Mouse (Mus musculus): ENCODE data around the gene RPS10-NUDT3.

Gene RPS10-NUDT3

DNA sequence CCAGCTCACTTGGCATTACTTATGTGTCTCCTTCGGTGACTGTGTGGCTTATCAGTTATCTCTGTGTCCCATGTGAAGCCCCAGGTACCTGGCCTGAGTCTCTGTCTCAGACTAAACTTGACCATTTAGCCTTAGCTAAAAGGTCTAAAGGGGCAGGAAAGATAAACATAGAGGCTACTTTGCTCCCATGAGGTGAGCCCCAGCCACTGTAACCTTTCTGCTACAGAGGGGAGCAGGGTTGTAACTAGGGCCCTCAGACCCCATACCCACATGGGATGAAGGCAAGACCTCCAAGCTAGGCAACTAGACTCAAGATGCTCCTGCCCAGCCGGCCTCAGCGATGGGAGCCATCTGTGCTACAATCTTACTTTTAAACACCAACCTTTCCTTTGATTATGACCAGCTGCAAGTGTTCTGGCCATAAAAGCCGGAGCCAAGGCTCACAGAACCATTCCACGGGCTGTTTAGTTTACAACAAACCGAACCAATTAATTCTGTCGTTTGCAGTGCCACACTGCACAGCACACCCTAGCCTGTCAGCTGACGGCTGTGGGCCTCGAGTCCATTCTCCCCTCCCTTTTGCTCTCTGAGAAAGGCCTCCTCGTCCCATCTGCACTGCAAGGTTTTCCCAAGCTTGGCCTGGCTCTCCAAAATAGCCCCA lies 59.8 kb downstream of the RPS10-NUDT3 start:
- DNase-seq (ENCODE audit: low spot score) = no peak

DNA sequence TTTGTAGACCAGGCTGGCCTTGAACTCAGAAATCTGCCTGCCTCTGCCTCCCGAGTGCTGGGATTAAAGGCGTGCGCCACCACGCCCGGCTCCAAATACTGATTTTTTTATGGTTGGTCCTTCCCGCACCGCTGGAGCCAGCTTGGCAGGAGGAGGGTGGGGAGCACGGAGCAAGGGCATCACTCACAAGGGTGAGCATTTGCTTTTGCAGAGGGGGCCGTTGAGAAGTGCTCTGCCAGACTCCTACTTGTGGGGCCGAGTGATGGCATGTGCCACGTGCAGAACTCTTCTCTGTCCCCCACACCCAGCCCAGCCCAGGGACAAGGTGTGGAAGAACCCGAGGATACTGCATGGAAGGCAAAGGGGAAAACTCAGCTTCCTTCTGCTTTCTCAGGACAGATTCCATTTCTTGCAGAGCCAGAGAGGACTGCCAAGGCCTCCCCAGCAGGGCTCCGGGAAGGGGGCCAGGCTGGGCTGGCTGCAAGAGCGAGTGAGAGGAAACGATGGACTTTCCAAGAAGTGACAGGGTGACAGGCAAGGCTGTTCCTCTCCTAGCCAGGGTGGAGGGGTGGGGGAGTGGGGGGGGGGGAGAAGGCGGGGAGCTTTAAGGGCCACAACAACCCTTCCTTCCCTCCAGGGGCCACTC lies 60.4 kb downstream of the RPS10-NUDT3 start:
- DNase-seq (ENCODE audit: low spot score) = no peak

- DNase-seq (ENCODE audit: low spot score) = no peak
These were observed 61.2 kb downstream of the RPS10-NUDT3 start for GRCm38 (mm10) chr17:27573772-27574320.

DNA sequence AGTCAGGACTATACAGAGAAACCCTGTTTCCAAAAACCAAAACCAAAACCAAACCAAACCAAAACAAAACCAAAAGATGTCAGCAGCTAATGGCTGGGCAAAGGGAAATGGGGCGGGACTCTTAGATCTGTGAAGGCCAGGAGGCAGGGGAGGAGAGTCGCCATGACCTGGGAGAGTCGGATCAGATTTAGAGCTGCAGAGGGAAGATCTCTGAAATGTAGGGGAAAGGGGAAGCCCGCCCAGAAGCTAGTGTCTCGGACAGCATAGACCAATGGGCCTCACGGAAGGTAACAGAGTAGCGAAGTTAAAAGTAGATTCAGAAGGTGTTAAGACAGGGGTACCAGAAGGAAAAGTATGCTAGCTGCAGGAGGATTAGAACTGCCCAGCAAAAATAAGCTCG lies 63.7 kb downstream of the RPS10-NUDT3 start:
- DNase-seq (ENCODE audit: low spot score) = no peak

DNA sequence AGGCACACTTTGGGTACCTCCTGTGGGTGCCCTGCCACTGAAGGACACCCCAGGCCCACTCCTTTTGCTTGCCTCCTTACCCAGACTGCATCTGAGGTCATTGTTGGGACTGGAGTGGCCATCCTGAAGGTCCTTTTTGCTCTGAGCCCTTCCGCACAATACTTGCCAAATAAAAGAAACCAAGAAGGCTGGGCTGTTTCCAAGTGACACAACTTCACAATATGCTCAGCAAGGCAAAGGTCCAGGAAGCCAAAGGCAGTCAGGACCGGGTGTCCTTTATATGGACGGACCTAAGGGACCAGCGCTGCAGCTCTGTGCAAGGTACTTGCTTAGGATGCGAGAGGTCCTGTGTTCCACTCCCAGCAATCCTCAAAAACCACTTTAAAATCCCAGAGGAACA lies 66.8 kb downstream of the RPS10-NUDT3 start:
- no peak for DNase-seq (ENCODE audit: low spot score)

DNA sequence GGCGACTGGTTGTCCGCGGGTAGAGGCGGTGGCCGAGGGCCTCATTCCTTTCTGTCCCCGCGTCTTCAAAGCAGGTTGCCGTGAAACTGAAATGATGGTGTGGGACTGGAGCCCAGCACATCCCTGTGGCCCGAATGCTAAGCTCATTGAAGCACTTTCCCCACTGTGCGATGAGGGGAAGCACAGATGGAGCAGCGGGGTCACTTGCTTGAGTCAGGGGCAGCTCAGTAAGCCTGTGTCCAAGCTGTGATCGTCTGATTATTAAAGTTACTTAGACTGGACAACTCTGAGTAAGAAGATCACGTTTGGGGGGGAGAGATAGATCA lies 69.1 kb downstream of the RPS10-NUDT3 start:
- DNase-seq (ENCODE audit: low spot score) = no peak

GRCm38 (mm10) chr17:27565163-27565941 lies 69.7 kb downstream of the RPS10-NUDT3 start, which contains the start of gene AI413582:
TSS of gene AI413582 (minus strand) at chr17:27565756.
- DNase-seq (ENCODE audit: low spot score) = peak; percentile 95

DNA sequence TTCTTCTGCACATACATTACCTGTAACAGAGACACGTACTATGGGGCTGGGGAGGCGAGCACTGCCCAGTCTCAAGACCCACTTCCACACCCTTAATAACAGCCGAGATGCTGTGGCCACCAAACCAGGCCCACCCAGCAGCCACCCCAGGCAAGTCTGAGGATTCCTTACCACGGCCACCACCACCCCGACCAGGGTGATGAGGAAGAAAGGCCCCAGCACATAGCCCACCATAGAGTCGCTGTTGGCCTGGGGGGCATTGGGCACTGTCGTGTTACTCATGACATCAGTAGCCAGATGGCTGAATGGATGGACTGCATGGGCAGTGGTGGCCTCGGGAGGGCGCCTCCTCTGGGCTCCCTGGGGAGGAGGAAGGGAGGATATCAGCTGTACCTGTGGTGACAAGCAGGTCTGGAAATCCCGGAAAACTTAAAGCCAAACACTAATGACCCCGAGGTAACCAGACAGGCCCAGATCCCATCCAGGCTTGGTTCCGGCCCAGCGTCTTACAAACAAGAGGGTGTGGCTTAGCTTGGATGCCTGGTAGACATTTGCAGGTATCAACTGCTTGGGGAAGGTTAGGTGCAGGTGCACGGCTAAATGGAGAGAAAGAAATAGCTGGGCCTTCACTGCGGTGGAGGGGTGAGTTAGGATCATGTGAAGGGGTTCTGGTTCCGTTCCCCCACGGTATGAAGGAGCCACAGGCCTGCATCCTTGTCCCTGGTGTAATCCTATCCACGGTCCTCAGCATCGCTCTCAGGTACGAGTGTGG lies 70.4 kb downstream of the RPS10-NUDT3 start:
- no peak for DNase-seq (ENCODE audit: low spot score)

DNA sequence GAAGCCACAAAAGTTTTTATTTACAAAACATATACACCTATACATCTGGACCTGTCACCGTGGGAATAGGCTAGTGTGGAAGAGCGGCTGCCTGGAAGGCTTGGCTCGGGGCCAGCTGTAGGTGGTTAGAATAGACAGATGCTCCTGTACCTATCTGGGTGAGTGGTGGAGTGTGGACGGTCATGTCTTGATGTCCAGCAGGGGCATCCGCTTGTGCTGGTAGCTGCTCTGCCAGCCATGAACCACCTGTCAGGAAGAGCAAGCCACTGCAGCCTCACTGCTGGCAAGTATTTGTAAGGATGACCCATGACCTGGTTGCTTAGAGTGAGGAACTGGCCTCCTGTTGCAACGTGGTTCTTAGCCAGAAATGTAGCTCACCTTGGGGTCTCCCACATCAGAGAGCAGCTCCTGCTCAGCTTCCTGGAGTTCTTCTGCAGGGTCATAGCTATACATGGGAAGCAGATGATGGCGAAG lies 71.2 kb downstream of the RPS10-NUDT3 start:
- no peak for DNase-seq (ENCODE audit: low spot score)

GRCm38 (mm10) chr17:27561809-27562526 lies 73.1 kb downstream of the RPS10-NUDT3 start:
- no peak for DNase-seq (ENCODE audit: low spot score)

GRCm38 (mm10) chr17:27560926-27561480 lies 74.0 kb downstream of the RPS10-NUDT3 start:
- DNase-seq (ENCODE audit: low spot score) = no peak

- no peak for DNase-seq (ENCODE audit: low spot score)
These were observed 75.4 kb downstream of the RPS10-NUDT3 start for GRCm38 (mm10) chr17:27559596-27559995.

GRCm38 (mm10) chr17:27558845-27559244 lies 76.2 kb downstream of the RPS10-NUDT3 start:
- no peak for DNase-seq (ENCODE audit: low spot score)

DNA sequence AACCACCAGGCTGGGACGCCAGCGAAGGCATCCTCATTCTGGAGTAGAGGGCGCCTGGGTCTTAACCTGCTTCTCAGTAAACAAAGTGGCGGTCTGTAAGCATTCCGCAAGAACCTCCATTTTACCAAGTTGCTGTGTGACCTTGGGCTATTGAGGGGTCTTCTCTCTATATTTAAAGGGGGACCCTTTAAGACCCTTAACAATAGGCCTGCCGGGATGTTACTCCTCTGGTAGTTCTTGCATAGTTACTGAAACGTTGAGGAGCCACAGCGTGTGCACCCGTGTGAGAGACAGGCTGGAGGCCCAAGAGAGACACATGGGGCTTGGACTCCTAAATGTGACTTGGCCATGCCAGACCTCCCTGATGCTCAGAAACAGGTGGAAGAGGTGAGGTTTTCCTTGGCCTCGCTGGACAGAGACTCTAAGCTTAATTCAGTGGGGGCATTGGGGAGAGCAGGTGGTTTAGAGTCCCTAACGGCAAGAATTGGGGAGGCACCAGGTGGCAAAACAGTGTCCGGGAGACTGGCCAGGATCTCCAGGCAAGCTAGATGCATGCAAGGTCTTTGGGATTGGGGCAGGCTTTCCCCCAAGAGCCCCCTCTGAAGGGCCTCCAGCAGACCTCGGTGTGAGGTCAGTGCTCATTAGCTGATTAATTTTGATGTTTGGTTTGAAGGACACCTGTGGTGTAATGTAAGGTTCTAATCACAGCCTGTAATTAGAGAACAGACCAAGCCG lies 76.9 kb downstream of the RPS10-NUDT3 start:
- DNase-seq (ENCODE audit: low spot score) = no peak

- peak; percentile 79 for DNase-seq (ENCODE audit: low spot score)
These were observed 77.7 kb downstream of the RPS10-NUDT3 start for GRCm38 (mm10) chr17:27557181-27557926.

DNA sequence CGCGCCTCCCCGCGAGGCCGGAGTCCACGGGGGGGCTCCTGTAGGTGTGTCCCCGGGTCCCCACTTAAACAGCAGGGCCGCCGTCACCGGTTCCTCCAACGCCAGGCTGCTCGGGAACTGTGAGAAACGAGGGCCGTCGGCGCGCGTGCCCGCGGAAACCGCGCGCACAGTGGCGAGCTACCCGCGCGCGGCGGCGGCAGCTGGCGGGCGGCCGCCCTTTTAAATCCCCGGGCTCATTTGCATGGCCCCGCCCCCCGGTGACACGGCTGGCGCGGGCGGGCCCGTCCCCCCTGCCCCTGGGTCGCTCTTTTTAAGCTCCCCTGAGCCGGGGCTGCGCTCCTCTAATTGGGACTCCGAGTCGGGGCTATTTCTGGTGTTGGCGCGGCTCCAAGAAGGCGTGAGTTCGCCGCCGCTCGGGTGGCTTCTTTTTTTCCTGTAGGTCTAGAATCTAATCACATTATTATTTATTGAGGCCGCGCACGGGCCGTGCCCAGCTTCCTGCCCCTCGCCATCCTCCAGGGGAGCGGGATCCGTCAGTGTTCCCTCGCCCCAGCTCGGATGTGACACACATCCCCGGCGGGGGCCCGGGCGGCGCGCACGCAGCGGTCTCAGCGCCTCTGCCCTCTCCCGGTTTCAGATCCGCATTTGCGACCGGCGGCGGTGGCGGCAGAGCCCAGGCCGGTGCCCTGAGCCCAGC lies 78.6 kb downstream of the RPS10-NUDT3 start, which contains the start of gene Hmga1:
Gene Hmga1, plus strand, starts transcription at position 183 of the 697 bp plus-strand sequence.
- DNase-seq (ENCODE audit: low spot score) = peak; percentile 88

- peak; percentile 71 for DNase-seq (ENCODE audit: low spot score)
These were observed 79.4 kb downstream of the RPS10-NUDT3 start for GRCm38 (mm10) chr17:27555512-27556172.

GRCm38 (mm10) chr17:27555075-27555511 lies 79.9 kb downstream of the RPS10-NUDT3 start:
- peak; percentile 30 for DNase-seq (ENCODE audit: low spot score)

Measured in T-cell, adult 2 months (primary cell).